ENCODE assay signal across 14 mouse cellular contexts in genomic region chr17:11271876-11272275, GRCm38 (mm10).
DNase-seq lines count a peak whose midpoint lies in the region; ATAC-seq lines count a peak whose summit lies in the region.
"Had no signal": no experiment of that assay in that cellular context is flagged by ENCODE, and none has a peak within 500 bp of the region (broad histone marks: within the 10 kb centered on the region; RNA-seq: fewer than 3 reads in every experiment).

No protein-coding gene starts in this region.

- DNase-seq in cerebellum, postnatal 14 days, result peak; percentile 15 to 44
- no peak for DNase-seq in cerebellum, adult 18-20 months
- DNase-seq in ovary, adult 18-20 months (ENCODE audit: low spot score), result peak; percentile 6
- no peak for DNase-seq in ovary, postnatal 14 days (ENCODE audit: low spot score)
- peak; percentile 50 to 65 for DNase-seq in left cerebral cortex, adult 9 months (ENCODE audit: low spot score in 2 of 2)
- DNase-seq in telencephalon, adult 2 months (ENCODE audit: low read depth, low spot score), result peak; percentile 76
- DNase-seq: cerebellum, adult 8-10 months; heart, adult 2 months had no signal

- H3K9ac ChIP-seq in liver, embryonic 12.5 days, result no peak overlapping the region
- H3K9ac ChIP-seq in heart, embryonic 11.5 days (ENCODE audit: low read depth, low read length), result no peak overlapping the region
- H3K9ac ChIP-seq: kidney, embryonic 15.5 days had no signal

- H3K4me3 ChIP-seq in liver, embryonic 12.5 days, result no peak overlapping the region
- no peak overlapping the region for H3K4me3 ChIP-seq in heart, embryonic 11.5 days (ENCODE audit: low read depth, low read length)
- H3K4me3 ChIP-seq: heart, adult 2 months; kidney, embryonic 15.5 days had no signal

- no peak overlapping the region for H3K4me2 ChIP-seq in liver, embryonic 12.5 days
- H3K4me2 ChIP-seq in heart, embryonic 11.5 days, result no peak overlapping the region
- H3K4me2 ChIP-seq: kidney, embryonic 15.5 days; liver, embryonic 11.5 days had no signal

- no peaks in the 10 kb centered on the region for H3K27me3 ChIP-seq in liver, embryonic 12.5 days (replicated peaks)
- no peaks in the 10 kb centered on the region for H3K27me3 ChIP-seq in heart, embryonic 11.5 days (ENCODE audit: control insufficient read depth, insufficient read depth, low read length)
- H3K27me3 ChIP-seq: kidney, embryonic 15.5 days had no signal

- H3K36me3 ChIP-seq in liver, embryonic 12.5 days, result no peaks in the 10 kb centered on the region
- H3K36me3 ChIP-seq in heart, embryonic 11.5 days (ENCODE audit: control insufficient read depth, insufficient read depth, low read length), result no peaks in the 10 kb centered on the region
- H3K36me3 ChIP-seq: kidney, embryonic 15.5 days had no signal

- H3K9me3 ChIP-seq in liver, embryonic 12.5 days (replicated peaks), result no peaks in the 10 kb centered on the region
- H3K9me3 ChIP-seq in heart, embryonic 11.5 days (replicated peaks; ENCODE audit: control insufficient read depth, low read length), result no peaks in the 10 kb centered on the region
- H3K9me3 ChIP-seq: kidney, embryonic 15.5 days had no signal

- H3K4me1 ChIP-seq in liver, embryonic 12.5 days, result no peaks in the 10 kb centered on the region
- no peaks in the 10 kb centered on the region for H3K4me1 ChIP-seq in heart, embryonic 11.5 days (ENCODE audit: control insufficient read depth, insufficient read depth, low read length)
- H3K4me1 ChIP-seq: kidney, embryonic 15.5 days had no signal

- no peak overlapping the region for H3K27ac ChIP-seq in liver, embryonic 12.5 days
- no peak overlapping the region for H3K27ac ChIP-seq in heart, embryonic 11.5 days (ENCODE audit: low read depth, low read length)
- H3K27ac ChIP-seq: heart, adult 2 months; kidney, embryonic 15.5 days; stomach, postnatal 0 days had no signal

- no peak for ATAC-seq in liver, embryonic 12.5 days
- no peak for ATAC-seq in heart, embryonic 11.5 days (replicated peaks; ENCODE audit: insufficient number of reproducible peaks, low FRiP score, low TSS enrichment)
- ATAC-seq: lung, postnatal 0 days had no signal

Comparison
In these comparisons a context has a peak if more than half of its experiments do, and no peak if none do; other contexts are left out.
1. DNase-seq: peak in cerebellum, postnatal 14 days (2 of 2), ovary, adult 18-20 months (single experiment), left cerebral cortex, adult 9 months (2 of 2) and telencephalon, adult 2 months (single experiment); none in cerebellum, adult 18-20 months (0 of 2) and ovary, postnatal 14 days (single experiment).